Mouse (Mus musculus): ENCODE results near the gene Galr2. TPM values are rescaled to one million over a fixed set of nuclear protein-coding genes. Genes with fewer than 3 reads are reported as not detected.
"Not testable (repeated sequence)": the region's sequence is repeated elsewhere in the genome, so short reads cannot be mapped to it uniquely, and the experiment has no call there.

Galr2 gene
- total RNA-seq, 2 experiments from 2014 or later = not detected

DNA sequence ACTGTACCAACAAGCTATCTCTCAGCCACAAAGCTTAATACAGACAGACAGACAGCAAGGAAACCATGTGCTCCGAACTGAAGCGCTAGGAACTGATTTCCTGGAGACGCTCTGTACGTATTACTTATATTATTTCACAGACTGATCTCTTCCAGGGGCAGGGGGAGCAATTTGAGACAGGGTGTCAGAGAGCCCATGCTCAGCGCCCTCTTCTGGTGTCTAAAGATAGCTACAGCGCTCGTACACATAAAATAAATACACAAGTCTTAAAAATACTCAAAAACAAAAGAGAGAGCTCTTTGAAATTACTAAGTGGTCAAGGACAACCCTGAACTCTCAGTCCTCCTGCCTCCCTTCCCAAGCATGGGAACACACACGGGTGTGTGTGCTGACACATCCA is 13.1 kb upstream of the Galr2 start:
- ATAC-seq (replicated peaks; ENCODE audit: low FRiP score, poor library complexity, severe bottlenecking) = no peak

DNA sequence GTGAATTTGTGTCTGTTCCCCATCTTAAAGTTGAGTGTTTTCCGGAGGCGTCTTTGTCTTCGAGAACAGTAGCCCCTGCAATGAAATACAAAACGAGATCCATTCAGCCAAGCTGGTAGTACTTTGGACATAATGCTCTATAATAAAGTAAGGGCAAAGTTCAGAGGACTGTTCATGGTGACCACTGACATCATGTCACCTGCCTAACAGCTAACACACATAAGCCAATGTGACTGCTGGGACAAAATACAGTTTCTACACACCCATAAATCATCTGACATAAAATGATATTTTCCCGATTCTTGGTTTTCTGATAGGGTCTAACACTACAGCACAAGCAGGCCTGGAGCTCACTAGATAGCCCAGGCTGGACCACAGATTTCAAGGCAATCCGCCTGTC is 12.4 kb upstream of the Galr2 start:
- ATAC-seq (replicated peaks; ENCODE audit: low FRiP score, poor library complexity, severe bottlenecking) = no peak

DNA sequence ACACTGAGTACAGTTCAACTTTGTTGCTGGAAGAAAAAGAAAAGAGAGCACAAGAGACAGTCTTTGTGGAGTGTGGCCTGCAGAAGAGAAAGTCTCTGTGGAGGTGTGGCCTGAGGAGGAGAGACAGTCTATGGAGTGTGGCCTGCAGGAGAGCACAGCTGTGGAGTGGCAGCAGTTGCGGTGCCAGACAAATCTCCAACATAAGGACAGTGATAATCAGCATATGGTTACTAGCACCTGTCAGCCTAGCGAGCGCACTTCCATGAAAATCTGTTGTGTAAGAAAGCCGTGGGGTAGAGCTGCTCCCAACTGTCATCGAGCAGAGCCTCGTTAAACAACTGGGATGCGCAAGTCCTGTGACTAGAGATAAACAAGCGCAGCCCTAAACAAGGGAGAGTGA is 11.2 kb upstream of the Galr2 start:
- no peak for ATAC-seq (replicated peaks; ENCODE audit: low FRiP score, poor library complexity, severe bottlenecking)

DNA sequence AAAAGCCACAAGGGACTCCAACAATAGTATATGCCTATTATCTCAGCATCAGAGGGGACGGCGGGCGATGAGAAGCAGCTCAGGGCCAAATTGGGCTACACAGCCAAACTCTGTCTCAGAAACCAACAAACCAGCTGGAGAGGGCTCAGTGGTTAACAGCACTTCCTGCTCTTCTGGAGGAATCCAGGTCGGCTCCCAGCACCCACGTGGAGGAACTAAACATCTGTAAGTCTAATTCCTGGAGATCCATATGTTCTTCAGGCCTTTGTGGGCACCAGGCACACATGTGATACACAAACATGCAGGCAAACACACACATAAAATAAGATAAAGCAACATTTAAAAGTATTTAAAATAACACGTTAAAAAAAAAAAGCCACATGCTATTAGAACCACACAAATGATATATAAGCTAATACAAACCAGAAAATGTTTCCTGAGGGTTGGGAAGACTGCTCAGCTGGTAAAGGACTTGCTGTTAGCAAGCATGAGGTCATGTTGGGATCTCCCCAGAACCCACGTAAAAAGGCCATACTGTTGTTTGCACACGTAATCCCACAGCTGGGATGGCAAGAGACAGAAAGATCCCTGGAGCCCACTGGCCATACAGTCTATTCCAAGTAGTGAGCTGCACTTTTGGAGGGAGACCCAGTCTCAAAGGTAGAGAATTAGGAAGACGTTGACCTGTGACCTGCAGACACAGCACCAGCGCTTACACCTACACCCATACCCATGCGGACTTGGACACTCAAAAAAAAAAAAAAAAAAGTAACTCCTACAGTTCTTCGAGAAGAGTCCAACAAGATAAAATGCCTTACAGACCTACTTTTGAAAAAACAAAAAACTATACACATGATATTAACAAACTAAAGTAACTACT is 7.9 kb upstream of the Galr2 start:
- no peak for ATAC-seq (replicated peaks; ENCODE audit: low FRiP score, poor library complexity, severe bottlenecking)

DNA sequence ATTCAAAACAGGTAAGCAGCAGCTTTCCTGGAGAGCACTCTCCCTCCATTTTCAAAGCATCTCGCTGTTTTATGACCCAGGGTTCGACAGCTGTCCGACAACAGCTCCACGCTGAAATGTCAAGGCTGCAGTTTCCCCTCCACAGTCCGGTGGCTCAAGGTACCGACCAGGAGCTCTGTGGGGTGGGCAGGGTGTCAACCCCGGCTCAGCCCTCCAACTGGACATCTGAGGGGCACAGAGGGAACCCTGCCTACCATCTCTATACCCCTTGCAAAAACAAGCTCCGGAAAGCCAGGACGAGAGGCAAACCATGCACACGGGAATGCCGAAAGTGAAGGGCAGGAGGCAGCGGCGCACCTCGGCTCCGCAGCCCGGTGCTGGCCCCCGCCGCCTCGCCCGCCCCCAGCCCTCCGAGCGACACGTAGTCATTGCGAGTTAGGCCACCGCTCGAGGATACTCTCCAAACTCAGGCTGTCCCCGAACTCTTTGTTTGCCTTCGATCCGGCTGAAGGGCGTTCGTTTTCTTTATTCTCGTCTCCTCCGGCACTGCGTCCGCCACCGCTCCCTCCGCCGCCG is 7.2 kb upstream of the Galr2 start:
- ATAC-seq (replicated peaks; ENCODE audit: low FRiP score, poor library complexity, severe bottlenecking) = peak; percentile 60

DNA sequence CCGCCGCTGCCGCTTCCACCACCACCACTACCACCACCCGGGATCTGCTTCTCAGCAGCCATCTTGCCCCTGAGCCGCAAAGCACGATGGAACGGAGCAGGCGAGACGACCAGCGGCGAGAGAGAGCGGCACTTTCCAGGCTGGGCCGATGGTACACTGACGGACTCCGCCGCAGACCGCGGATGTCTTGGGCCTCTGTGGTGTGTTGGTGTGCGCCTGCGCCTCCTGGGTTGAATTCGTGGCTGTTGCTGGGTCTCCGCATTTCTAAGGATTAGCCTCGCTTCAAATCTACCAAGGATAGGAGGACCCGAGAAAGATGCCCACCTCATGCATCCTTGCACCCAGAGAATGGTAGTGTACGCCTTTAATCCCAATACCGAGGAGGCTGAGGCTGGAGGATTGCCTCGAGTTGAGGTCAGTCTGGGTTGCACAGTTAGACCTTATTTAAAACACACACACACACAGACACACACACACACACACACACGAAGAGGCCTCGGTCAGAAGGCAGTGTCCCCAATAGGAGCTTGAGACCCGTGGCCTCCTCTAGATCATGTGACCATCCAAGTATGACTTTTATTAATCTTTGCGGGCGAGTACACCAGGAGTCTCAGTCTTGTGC is 6.6 kb upstream of the Galr2 start, which contains the start of gene Srp68:
TSS of gene Srp68 (minus strand) at position 173 of the 622 bp plus-strand sequence.
- peak; percentile 97 for ATAC-seq (replicated peaks; ENCODE audit: low FRiP score, poor library complexity, severe bottlenecking)

DNA sequence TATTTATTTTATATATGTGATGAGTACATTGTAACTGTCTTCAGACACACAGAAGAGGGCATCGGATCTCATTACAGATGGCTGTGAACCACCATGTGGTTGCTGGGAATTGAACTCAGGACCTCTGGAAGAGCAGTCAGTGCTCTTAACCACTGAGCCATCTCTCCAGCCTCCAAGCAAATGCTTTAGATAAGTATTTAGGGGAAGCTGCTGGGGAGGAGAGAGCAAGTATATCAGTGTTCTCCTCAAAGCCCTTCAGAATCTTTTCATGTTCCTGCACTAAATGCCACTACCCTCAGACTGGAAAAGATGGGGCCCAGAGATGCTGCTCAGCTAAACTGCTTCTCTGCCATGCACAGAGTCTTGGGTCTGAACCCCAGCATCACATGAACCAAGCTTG is 3.6 kb upstream of the Galr2 start:
- not testable (repeated sequence) for ATAC-seq (replicated peaks; ENCODE audit: low FRiP score, poor library complexity, severe bottlenecking)

DNA sequence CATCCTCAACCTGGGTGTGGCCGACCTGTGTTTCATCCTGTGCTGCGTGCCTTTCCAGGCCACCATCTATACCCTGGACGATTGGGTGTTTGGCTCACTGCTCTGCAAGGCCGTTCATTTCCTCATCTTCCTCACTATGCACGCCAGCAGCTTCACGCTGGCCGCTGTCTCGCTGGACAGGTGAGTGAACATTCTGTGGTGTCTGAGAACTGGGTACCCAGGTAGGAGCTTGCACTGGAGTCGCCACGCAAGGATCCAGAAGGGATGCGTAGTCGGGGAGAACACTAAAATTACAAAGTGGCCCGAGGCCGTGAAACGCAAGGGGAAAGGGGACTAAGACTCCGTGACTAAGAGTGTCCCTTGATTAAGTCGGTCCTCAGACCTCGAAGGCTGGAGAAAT is 932 bp downstream of the Galr2 start:
- no peak for ATAC-seq (replicated peaks; ENCODE audit: low FRiP score, poor library complexity, severe bottlenecking)

DNA sequence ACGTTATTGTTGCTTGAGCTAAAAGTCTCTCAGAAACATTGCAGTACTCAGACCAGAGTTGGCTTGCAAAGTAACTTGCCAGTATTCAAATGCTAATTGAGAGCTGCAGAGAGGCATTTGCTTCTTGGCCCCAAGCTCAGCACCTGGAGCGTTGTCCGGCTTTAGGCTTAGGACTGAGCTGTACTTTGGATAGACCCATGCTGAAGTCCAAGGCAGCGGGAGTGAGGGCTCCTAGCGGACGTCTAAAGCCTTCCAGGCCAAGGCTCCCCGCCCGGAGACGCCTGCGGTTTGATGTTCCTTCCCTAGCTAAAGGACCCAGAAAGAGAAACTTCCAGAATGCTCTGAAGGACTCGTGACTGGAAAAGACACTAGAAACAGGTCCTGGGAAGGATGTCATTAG is 1.4 kb downstream of the Galr2 start:
- no peak for ATAC-seq (replicated peaks; ENCODE audit: low FRiP score, poor library complexity, severe bottlenecking)

DNA sequence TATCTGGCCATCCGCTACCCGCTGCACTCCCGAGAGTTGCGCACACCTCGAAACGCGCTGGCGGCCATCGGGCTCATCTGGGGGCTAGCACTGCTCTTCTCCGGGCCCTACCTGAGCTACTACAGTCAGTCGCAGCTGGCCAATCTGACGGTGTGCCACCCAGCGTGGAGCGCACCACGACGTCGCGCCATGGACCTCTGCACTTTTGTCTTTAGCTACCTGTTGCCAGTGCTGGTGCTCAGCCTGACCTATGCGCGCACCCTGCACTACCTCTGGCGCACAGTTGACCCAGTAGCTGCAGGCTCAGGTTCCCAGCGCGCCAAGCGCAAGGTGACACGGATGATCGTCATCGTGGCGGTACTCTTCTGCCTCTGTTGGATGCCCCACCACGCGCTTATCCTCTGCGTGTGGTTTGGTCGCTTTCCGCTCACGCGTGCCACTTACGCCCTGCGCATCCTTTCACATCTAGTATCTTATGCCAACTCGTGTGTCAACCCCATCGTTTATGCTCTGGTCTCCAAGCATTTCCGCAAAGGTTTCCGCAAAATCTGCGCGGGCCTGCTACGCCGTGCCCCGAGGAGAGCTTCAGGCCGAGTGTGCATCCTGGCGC is 2.3 kb downstream of the Galr2 start:
- no peak for ATAC-seq (replicated peaks; ENCODE audit: low FRiP score, poor library complexity, severe bottlenecking)

DNA sequence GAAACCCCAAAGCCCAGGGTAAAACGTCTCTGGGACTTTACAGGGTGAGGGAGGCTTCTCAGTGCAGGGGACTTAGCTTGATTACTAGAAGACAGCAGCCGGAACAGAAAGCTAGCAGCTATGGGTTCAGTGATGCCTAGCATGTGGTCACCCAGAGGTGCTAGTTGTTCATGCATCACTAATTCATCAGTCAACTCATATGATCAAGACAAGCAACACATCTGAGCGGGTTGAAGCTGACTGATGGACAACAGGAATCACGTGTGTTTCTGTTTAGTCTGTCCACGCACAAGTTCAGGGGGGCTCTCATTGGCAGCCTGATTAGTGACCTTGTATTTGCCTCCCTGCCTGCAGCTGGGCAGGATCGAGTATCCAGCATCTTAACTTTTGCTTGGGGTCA is 3.2 kb downstream of the Galr2 start:
- no peak for ATAC-seq (replicated peaks; ENCODE audit: low FRiP score, poor library complexity, severe bottlenecking)

DNA sequence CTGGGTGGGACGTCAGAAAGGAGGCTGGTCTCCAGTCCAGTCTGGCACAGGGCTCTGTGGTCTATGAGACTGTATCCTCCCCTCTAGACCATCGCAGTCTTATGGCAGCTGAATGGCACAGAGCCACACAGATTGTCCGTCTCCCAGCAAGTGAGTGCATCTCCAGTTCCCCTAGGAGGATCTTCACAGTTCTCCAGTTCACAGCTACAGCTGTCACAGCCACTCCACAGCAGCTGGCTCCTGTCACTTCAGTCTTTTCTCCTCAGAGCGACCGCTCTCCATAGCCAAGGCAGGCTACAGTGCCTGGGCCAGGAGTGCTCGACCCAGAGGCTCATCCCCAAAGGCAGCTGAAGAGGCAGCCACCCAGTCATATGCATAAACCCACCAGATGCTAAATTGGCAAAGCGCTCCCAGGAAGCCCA is 5.0 kb downstream of the Galr2 start:
- ATAC-seq (replicated peaks; ENCODE audit: low FRiP score, poor library complexity, severe bottlenecking) = no peak

DNA sequence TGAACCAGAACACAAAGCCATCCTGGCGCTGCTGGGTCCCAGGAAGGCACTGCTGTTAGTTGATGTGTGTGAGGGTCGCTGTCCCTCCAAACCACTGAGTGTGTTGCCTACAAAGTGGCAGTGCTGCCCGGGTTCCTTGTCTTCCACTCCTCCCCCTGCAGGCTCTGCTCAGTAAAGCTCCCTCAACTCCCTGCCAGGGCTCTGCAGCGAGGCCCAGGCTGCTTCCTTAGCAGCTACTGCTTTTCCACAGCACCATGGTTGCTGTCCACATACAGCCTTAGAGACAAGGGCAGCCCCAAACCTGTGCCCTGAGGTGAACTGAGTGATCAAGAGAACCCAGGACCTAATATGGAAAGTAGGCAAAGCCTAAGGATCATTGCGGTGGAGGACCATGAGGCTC is 6.6 kb downstream of the Galr2 start:
- no peak for ATAC-seq (replicated peaks; ENCODE audit: low FRiP score, poor library complexity, severe bottlenecking)

DNA sequence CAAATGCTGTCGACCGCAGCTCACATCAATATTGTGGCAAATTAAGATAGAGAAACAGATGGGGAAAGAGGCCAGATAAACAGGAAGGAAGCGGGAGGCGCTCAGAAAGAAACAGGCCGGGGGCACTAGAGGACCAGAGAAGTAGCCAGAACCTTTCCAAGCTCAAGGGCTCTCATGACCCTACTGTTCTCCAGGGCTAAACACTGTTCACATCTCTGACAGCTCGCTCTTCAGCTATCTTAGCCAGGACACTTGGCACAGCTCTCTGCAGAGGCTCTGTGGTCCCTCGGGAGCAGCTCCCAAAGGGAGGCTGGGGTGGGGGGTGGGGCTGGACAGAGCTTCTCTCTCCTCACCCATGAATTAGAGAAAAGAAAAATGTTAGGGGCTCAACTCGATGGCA is 9.8 kb downstream of the Galr2 start:
- no peak for ATAC-seq (replicated peaks; ENCODE audit: low FRiP score, poor library complexity, severe bottlenecking)

DNA sequence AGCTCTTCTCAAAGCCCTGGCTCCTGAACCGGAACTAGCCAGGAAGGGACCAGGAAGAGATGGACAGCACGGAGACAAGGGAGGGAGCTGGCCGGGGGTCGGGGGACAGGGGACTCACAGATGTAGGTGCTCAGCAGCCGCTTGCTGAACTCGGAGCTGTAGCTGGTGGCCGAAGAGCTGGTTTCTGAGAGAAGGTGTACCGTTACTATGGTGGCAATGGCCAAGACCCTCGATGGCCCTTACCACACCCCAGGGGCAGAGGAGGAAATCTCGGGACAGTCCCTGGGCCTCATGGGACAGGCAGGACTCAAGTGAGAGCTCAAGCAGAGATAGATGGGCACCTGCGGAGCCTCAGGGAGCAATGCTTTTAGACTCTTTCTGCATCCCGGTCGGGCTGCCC is 11.7 kb downstream of the Galr2 start:
- no peak for ATAC-seq (replicated peaks; ENCODE audit: low FRiP score, poor library complexity, severe bottlenecking)

DNA sequence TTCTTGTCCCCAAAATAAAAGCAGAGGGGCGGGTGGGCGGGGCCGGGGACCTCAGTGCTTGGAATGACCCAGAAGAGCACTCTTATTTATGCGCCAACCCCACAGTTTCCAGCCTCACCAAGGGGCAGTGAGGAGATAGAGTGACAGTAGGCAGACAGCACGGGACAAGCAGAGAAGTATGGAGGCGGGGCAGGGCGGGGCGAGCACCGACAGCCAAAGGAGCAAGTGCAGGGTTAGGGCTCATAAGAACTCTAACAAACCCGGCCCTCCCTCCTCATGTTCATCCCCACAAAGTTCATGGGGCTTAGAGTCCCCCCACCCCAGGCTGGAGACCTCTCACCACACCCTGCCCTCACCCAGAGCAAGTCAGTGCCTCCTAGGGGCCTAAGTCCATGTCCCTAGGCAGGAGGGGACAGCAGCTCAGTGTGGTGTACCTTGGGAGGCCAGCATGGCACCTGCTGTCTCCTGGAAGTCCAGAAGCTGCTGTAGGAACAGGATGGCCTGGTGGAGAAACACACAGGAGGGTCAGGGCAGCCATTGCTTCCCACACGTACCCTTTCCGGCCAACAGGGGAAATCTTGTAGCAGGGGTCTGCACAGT is 12.9 kb downstream of the Galr2 start:
- ATAC-seq (replicated peaks; ENCODE audit: low FRiP score, poor library complexity, severe bottlenecking) = no peak

DNA sequence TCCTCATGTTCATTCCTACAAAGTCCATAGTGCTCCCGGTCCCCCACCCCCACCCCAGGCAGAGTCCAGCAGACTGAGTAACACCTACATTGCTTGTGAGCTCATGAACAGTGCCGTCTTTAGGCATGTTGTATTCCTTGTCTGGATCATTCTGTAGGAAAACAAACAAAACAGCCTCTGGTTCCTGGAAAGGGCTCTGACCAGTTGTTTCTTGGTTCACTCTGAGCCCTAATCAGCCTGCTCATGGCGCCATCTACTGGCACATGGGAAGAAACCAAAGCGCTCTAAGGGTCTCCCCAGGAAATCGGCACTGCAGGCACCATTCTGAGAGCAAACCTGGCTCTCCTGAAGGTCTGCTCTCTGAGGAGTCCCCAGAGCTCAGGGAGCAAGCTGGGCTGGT is 13.6 kb downstream of the Galr2 start:
- ATAC-seq (replicated peaks; ENCODE audit: low FRiP score, poor library complexity, severe bottlenecking) = peak; percentile 39; the same call in 1 of the 2 replicates

DNA sequence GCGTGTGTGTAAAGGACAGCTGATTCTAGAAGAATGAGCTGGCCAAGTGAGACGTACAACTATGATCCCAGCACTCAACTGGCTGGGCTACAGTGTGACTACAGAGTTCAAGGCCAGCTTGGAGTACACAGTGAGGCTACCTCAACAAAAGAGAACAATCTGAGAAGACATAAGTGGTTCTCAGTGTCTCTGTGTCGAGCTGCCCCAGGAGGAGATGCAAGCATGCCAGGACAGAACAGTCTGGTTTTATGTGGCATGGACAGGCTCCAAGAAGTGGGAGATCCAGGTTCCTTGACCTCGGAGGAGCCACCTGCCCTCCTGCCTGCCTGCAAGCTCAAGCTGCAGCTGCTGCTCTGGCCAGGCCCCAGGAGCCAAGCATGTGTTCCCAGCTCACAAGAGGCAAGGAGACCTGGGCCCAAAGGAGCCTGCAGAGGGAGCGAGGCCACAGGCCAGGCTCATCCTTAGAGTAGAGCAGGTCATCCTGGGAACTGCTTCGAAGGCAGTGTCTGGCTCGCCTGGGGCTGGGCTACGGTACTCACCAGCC is 15.5 kb downstream of the Galr2 start:
- no peak for ATAC-seq (replicated peaks; ENCODE audit: low FRiP score, poor library complexity, severe bottlenecking)

DNA sequence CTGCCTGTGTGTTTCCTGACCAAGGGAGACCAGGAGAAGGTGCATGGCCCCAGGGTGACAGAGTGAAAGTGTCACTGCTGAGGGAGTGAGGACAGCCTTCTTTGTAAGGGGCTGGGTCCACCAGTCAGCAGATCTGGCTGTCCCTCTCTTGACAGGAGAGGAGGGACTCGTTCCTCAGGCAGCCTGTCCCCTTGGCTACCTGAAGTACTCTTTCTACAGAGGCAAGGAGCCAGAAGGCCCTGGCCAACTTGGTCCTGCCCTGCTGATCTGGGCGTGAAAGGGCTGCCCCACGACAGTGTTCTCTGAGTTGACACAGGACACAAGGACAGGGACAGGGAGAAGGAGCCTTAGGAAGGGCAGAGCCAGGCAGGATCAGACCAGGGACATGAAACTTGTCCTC is 16.3 kb downstream of the Galr2 start:
- no peak for ATAC-seq (replicated peaks; ENCODE audit: low FRiP score, poor library complexity, severe bottlenecking)

DNA sequence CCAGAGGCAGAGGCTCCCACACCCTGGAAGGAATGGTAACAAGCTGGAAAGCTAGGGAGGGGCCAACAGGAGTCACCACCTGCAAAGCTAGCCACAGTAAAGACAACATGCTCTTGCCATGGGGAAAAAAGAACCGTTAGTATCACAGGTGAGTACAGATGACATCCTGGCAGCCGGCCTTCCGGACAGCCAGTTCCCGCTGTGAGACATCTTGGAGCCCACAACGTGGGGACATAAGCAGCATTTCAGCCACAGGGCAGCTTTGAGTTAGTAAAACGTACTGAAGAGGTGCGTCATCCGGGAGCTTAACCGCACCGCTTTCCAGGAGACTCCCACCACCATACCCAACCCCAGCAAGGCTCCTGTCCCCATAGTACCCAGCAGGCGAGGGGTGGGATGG is 17.5 kb downstream of the Galr2 start:
- ATAC-seq (replicated peaks; ENCODE audit: low FRiP score, poor library complexity, severe bottlenecking) = no peak

Data from erythroid progenitor cell, adult 5-6 weeks (primary cell).